Mouse (Mus musculus) myocyte (in vitro differentiated cells): ENCODE data around the gene Fars2.

Experiments
- E2F4 ChIP-seq: IDR thresholded peaks from one replicate; pipeline ENCODE4 v1.6.1; 2011; ENCODE audit warnings: mild to moderate bottlenecking, control low read depth, moderate library complexity; ENCODE audit not compliant: insufficient read depth
- MAX ChIP-seq: IDR thresholded peaks from one replicate; pipeline ENCODE4 v1.6.1; 2011; ENCODE audit warnings: low read depth, mild to moderate bottlenecking, control low read depth
- MYOD1 ChIP-seq, 3 experiments: IDR thresholded peaks; one replicate each; pipeline ENCODE4 v1.6.1; 2011; ENCODE audit warnings: control low read depth in 2 of 3, low read depth in 2 of 3, mild to moderate bottlenecking in 2 of 3, moderate library complexity in 1 of 3; ENCODE audit not compliant: insufficient read length in 2 of 3, control insufficient read depth in 1 of 3
- MYOG ChIP-seq, 3 experiments: IDR thresholded peaks; one replicate each; pipeline ENCODE4 v1.6.1; 2011; ENCODE audit warnings: control low read depth in 2 of 3, low read depth in 2 of 3, mild to moderate bottlenecking in 2 of 3; ENCODE audit not compliant: insufficient read length in 2 of 3, control insufficient read depth in 1 of 3, insufficient read depth in 1 of 3
- POLR2A ChIP-seq: IDR thresholded peaks from one replicate; pipeline ENCODE4 v1.6.1; 2011; ENCODE audit warnings: low read depth, mild to moderate bottlenecking, control low read depth, moderate library complexity; ENCODE audit not compliant: insufficient read length
- USF1 ChIP-seq: IDR thresholded peaks from one replicate; pipeline ENCODE4 v1.6.1; 2011; ENCODE audit warnings: low read depth, mild to moderate bottlenecking, control low read depth, moderate library complexity

GRCm38 (mm10) chr13:36200453-36200852, 83.2 kb downstream of the Fars2 start:
- TF ChIP-seq MYOG (IDR thresholded peaks at IDR 0.05; ENCODE audit: control insufficient read depth in 1 of 3, insufficient read depth in 1 of 3, insufficient read length in 2 of 3, low read depth in 2 of 3) (no peak), USF1 (no peak), MAX (no peak), POLR2A (no peak), E2F4 (no peak), MYOD1 (IDR thresholded peaks at IDR 0.05; ENCODE audit: control insufficient read depth in 1 of 3, insufficient read length in 2 of 3, low read depth in 2 of 3) (no peak)
